Mouse (Mus musculus) midbrain, postnatal 0 days (tissue): ENCODE measurements around the gene Setd3. TPM values are rescaled to one million over a fixed set of nuclear protein-coding genes. Genes with fewer than 3 reads are reported as not detected.

Experiments used
- ATAC-seq: fragments of 200-750 bp; cut with Nextera tagmentation; 2 replicates; pipeline ENCODE4 v1.8.0; 2017; ENCODE audit warnings: moderate number of reproducible peaks, mild to moderate bottlenecking, moderate TSS enrichment, moderate library complexity; ENCODE audit not compliant: low FRiP score
- DNase-seq: peaks from one replicate; pipeline ENCODE4 v3.0.0-alpha.2; 2015; ENCODE audit warnings: low spot score
- H3K27ac ChIP-seq: fragments of 300-500 bp; sonication (generic); 2 replicates; pipeline ENCODE4 v1.5.1; 2014; ENCODE audit warnings: low read depth, mild to moderate bottlenecking, low read length, mixed read lengths
- H3K27me3 ChIP-seq: fragments of 300-500 bp; sonication (generic); 2 replicates; pipeline ENCODE4 v1.6.1; 2014; ENCODE audit warnings: low read length, control low read depth, mixed read lengths; ENCODE audit not compliant: insufficient read depth
- H3K36me3 ChIP-seq: fragments of 300-500 bp; sonication (generic); 2 replicates; pipeline ENCODE4 v1.6.1; 2014; ENCODE audit warnings: low read length, control low read depth, mixed read lengths; ENCODE audit not compliant: insufficient read depth
- H3K4me1 ChIP-seq: fragments of 300-500 bp; sonication (generic); 2 replicates; pipeline ENCODE4 v1.6.1; 2014; ENCODE audit warnings: mild to moderate bottlenecking, control low read depth, antibody characterized with exemption, low read length, mixed read lengths; ENCODE audit not compliant: insufficient read depth
- H3K4me2 ChIP-seq: fragments of 300-500 bp; sonication (generic); 2 replicates; pipeline ENCODE4 v1.6.1; 2014; ENCODE audit warnings: low read depth, mild to moderate bottlenecking, low read length, mixed read lengths; ENCODE audit not compliant: poor library complexity, severe bottlenecking
- H3K4me3 ChIP-seq: fragments of 300-500 bp; sonication (generic); 2 replicates; pipeline ENCODE4 v1.5.1; 2014; ENCODE audit warnings: low read depth, mild to moderate bottlenecking, low read length, moderate library complexity
- H3K9ac ChIP-seq: fragments of 300-500 bp; sonication (generic); replicated peaks from 2 replicates; pipeline ENCODE4 v1.6.1; 2014; ENCODE audit warnings: mild to moderate bottlenecking, low read length, moderate library complexity, mixed read lengths; ENCODE audit not compliant: poor library complexity, severe bottlenecking
- H3K9me3 ChIP-seq: fragments of 300-500 bp; sonication (generic); 2 replicates; pipeline ENCODE4 v1.6.1; 2016; ENCODE audit warnings: low read length, control low read depth
- CTCF ChIP-seq: IDR thresholded peaks from 2 replicates; pipeline ENCODE4 v1.5.1; 2016; ENCODE audit warnings: antibody characterized with exemption, mild to moderate bottlenecking
- WGBS: fragments of 180-500 bp; shearing (Covaris S2); extraction: QIAGEN DNeasy Blood & Tissue Kit; methylation state at CpG from one replicate; pipeline ENCODE4 v1.1.7; 2014; 5-methylcytosine and 5-hydroxymethylcytosine counted together
- polyA plus RNA-seq: library from polyadenylated mRNA; unstranded; fragments of >200 nt; fragmentation: Nextera tagmentation; extraction: Ambion mirVana; gene quantifications from 2 replicates; pipeline ENCODE4 v1.2.1, GENCODE M21; 2015
- total RNA-seq: library from RNA; depleted of rRNA; stranded (reverse); fragments of >200 nt; gene quantifications from 2 replicates; pipeline ENCODE4 v1.2.3, GENCODE M21; 2014

Gene Setd3
- total and polyA plus RNA-seq, 2 experiments from 2014 or later, result 74.6 to 91.2 TPM

DNA sequence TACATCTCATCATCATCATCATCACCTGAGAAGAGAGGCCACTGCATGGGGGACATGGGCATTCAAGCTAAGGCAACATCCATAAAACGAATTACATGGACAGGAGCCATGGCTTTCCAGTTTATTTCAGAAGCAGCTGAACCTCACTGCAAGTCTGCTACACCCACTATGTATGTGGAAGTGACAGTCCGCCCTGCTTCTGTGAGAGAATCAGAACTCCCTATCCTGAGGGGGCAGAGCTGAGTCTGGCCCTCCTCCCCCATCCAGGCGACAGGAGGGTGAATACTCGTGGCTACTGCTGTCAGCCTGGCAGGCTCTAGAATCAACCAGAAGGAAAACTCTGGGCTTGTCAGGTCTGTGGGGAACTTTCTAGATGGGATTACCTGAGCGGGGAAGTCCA, 106.2 kb downstream of the Setd3 start:
- Histone ChIP-seq H3K4me2 (no peak overlapping the region), H3K4me3 (no peak overlapping the region), H3K9me3 (no peaks in the 10 kb centered on the region), H3K9ac (no peak overlapping the region), H3K4me1 (no peaks in the 10 kb centered on the region), H3K27ac (no peak overlapping the region), H3K36me3 (no peaks in the 10 kb centered on the region), H3K27me3 (no peaks in the 10 kb centered on the region)
- DNase-seq (no peak), ATAC-seq (no peak)
- WGBS, result 71% methylated on average over 5 of the region's 5 CpGs
- TF ChIP-seq CTCF, result no peak

DNA sequence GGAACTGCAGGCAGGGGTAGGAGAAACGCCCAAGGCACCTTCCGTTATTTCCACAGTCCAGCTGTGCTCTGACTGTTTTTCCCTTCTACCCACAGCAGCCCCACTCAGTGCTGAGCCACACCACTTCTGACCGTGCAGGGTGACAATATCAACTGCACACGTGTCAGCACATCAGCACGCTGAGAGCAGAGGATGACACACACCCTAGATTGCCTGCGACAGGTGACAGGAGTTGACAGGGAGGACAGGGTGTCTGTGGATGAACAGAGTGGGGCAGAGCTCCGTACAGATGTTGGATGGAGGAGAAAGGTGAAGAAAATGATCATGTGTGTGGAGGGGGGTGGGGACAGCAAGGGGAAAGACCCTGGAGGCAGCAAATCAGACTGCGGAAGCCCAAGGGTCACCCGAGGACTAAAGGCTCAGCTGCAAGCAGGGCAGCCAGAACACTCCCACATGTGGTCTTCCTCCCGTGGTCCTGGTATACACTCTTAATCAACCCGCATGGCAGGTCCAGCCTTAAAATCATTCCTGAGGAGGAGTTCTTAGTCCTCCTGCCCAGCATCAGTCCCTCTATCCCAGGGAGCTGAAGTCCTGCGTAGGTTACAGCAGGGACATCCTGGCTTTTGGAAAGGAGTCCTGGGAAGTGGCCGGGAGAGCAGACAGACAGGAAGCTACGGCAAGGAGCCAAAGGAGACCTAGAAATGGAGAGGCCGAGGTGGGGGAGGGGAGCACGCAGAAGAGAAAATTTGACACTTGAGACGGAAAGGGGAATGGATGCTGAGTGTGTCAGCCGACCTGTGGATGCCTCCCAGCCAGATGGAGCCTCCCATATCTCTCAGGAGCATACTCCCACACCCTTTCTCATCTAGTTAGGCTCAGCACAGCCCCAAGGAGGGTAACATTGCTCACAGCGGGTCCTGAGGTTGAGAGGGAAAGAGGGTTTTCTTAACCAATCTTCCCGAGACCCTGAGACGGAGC, 108.1 kb downstream of the Setd3 start:
- DNase-seq, result no peak
- ATAC-seq, result no peak
- no peak overlapping the region for H3K27ac ChIP-seq
- H3K9me3 ChIP-seq, result no peaks in the 10 kb centered on the region
- no peak for TF ChIP-seq CTCF
- no peaks in the 10 kb centered on the region for H3K4me1 ChIP-seq
- no peaks in the 10 kb centered on the region for H3K36me3 ChIP-seq
- 76% methylated on average over 21 of the region's 21 CpGs for WGBS
- H3K4me3 ChIP-seq, result no peak overlapping the region
- no peak overlapping the region for H3K9ac ChIP-seq
- H3K4me2 ChIP-seq, result no peak overlapping the region
- no peaks in the 10 kb centered on the region for H3K27me3 ChIP-seq

DNA sequence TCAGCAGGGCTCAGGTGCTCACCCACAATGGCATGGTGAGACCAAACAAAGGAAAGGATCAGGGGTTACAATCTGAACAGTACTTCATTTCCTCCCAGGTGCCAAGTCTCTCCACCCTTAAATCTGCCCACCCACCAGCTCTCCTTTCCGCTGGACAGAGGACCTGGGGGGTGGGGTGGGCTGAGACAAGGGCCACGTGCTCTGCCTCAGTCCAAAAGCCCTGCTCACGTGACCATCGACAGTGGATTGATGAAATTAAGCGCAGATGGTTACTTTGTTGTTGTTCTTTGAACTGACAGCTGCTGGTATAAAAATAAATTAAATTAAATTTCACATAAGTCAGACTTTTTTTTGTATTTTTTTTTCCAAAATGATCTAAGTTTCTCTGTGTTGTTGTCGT, 109.6 kb downstream of the Setd3 start:
- Histone ChIP-seq H3K9me3 (no peaks in the 10 kb centered on the region), H3K27me3 (no peaks in the 10 kb centered on the region), H3K36me3 (no peaks in the 10 kb centered on the region), H3K4me2 (no peak overlapping the region), H3K27ac (no peak overlapping the region), H3K9ac (no peak overlapping the region), H3K4me3 (no peak overlapping the region), H3K4me1 (no peaks in the 10 kb centered on the region)
- no peak for TF ChIP-seq CTCF
- WGBS, result 67% methylated on average over 6 of the region's 6 CpGs
- ATAC-seq (no peak), DNase-seq (no peak)

DNA sequence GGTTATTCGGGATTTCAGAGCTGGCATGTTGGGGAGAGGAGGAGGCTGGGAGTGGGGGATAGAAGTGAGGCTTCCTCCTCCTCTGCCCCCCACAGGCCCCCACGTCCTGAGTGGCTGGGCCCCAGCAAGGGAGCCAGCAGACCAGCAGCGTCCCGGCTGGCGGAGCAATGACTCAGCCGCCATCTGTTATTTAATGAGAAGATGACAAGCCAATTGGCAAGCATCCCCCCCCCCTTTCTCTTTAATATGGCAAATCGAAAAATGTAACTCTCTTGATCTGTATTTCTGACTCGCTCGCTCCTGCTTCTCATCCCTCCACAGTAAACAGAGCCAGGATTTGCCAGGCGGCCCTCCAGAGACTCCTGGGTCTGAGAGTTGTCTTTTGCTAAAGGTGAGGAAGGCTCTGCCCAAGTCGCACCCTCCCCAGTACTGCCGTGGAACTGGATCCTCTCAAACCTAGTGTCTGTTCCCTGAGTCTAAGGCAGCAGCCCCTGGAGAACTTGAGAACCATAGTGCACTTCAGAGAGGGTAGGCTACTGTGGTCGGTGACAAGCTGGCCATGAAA, 111.2 kb downstream of the Setd3 start:
- no peak for ATAC-seq
- WGBS, result 77% methylated on average over 13 of the region's 13 CpGs
- no peak overlapping the region for H3K27ac ChIP-seq

DNA sequence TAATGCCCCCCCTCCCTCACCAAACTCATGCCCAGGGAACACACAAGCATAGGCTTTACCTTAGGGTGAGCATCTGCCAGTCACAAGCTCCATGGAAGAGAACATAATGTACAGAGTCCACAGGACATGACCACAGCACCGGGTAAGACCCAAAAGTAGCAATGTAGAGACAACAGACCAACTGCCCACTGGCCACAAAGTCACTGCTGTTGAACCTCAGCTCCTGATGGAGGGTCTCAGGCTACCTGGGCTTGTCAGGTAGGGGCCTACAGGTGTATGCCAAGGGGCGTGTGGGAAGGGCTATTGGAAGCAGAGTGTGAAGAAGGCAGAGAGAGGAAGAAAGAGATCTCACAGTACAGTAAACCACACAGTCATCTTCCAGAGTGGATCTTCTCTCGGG, 111.9 kb downstream of the Setd3 start:
- no peak overlapping the region for H3K4me2 ChIP-seq
- 90% methylated on average over 3 of the region's 3 CpGs for WGBS
- no peak overlapping the region for H3K27ac ChIP-seq
- no peaks in the 10 kb centered on the region for H3K36me3 ChIP-seq
- H3K27me3 ChIP-seq, result no peaks in the 10 kb centered on the region
- no peak overlapping the region for H3K4me3 ChIP-seq
- DNase-seq (no peak), ATAC-seq (no peak)
- H3K9ac ChIP-seq, result no peak overlapping the region
- no peaks in the 10 kb centered on the region for H3K9me3 ChIP-seq
- TF ChIP-seq CTCF, result no peak
- H3K4me1 ChIP-seq, result no peaks in the 10 kb centered on the region

More for the DNA sequence above, 111.2 kb downstream of the Setd3 start:
- Histone ChIP-seq H3K4me2 (no peak overlapping the region), H3K4me3 (no peak overlapping the region), H3K9me3 (no peaks in the 10 kb centered on the region), H3K9ac (no peak overlapping the region), H3K36me3 (no peaks in the 10 kb centered on the region), H3K4me1 (no peaks in the 10 kb centered on the region), H3K27me3 (no peaks in the 10 kb centered on the region)
- TF ChIP-seq CTCF, result no peak
- peak; percentile 17 for DNase-seq

DNA sequence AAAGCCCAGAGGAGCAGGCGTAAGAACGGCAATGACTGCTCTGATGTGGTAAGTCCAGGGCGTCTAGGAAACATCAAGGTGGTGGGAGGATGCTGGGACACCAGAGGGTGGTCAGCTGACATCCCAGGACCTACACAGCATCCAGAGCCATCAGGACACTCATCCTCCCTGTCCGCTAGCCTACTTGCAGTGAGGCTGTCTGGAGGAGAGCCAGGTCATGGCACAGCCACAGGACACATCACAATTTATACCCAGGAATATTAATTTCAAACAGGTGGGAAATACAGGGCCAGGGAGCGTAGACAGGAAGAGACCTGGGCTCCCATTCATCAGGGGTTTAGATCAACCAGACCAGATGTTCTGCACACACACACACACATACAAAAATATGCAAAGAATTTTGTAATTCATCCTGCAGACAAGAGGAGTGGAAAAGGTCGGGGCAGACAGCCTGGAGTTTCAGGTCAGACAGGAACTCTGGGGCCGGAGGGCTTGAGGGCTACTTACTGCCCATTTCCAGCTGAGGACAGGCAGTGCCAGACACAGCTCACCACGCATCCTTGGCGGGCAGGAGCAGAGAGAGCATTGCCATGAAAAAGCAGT, 114.6 kb downstream of the Setd3 start:
- no peak for DNase-seq
- Histone ChIP-seq H3K36me3 (no peaks in the 10 kb centered on the region), H3K27ac (no peak overlapping the region), H3K4me2 (no peak overlapping the region), H3K4me3 (no peak overlapping the region), H3K9ac (no peak overlapping the region), H3K27me3 (no peaks in the 10 kb centered on the region), H3K9me3 (no peaks in the 10 kb centered on the region), H3K4me1 (no peaks in the 10 kb centered on the region)
- ATAC-seq, result no peak
- 66% methylated on average over 9 of the region's 9 CpGs for WGBS
- no peak for TF ChIP-seq CTCF
